Mouse (Mus musculus): ENCODE data around the gene Osm. TPM values are rescaled to one million over a fixed set of nuclear protein-coding genes. Genes with fewer than 3 reads are reported as not detected.

The Osm gene
- polyA plus RNA-seq, 1 experiment from 2014 or later: 0.33 TPM

- Histone ChIP-seq H3K4me2 (no peak overlapping the region), H3K9me3 (ENCODE audit: control insufficient read depth, low read length) (no peaks in the 10 kb centered on the region), H3K4me3 (ENCODE audit: low read depth, low read length) (no peak overlapping the region), H3K27ac (ENCODE audit: low read depth, low read length) (no peak overlapping the region), H3K4me1 (replicated peaks; ENCODE audit: control insufficient read depth, insufficient read depth, low read length) (no peaks in the 10 kb centered on the region), H3K9ac (ENCODE audit: low read depth, low read length) (no peak overlapping the region), H3K36me3 (ENCODE audit: control insufficient read depth, insufficient read depth, low read length) (no peaks in the 10 kb centered on the region), H3K27me3 (replicated peaks; ENCODE audit: control insufficient read depth, insufficient read depth, low read length) (no peaks in the 10 kb centered on the region)
- DNase-seq (ENCODE audit: low spot score) (no peak), ATAC-seq (replicated peaks; ENCODE audit: low FRiP score) (no peak)
- WGBS: 74% methylated on average over 8 of the region's 8 CpGs
Observed at GRCm38 (mm10) chr11:4196636-4197035, 39.6 kb upstream of the Osm start.

GRCm38 (mm10) chr11:4197691-4198090 lies 38.5 kb upstream of the Osm start:
- Histone ChIP-seq H3K9me3 (ENCODE audit: control insufficient read depth, low read length) (no peaks in the 10 kb centered on the region), H3K4me2 (no peak overlapping the region), H3K4me3 (ENCODE audit: low read depth, low read length) (no peak overlapping the region), H3K36me3 (ENCODE audit: control insufficient read depth, insufficient read depth, low read length) (no peaks in the 10 kb centered on the region), H3K9ac (ENCODE audit: low read depth, low read length) (no peak overlapping the region), H3K4me1 (replicated peaks; ENCODE audit: control insufficient read depth, insufficient read depth, low read length) (no peaks in the 10 kb centered on the region), H3K27me3 (replicated peaks; ENCODE audit: control insufficient read depth, insufficient read depth, low read length) (no peaks in the 10 kb centered on the region), H3K27ac (ENCODE audit: low read depth, low read length) (no peak overlapping the region)
- ATAC-seq (replicated peaks; ENCODE audit: low FRiP score) (no peak), DNase-seq (ENCODE audit: low spot score) (no peak)
- WGBS: 89% methylated on average over 1 of the region's 1 CpGs

- H3K4me2 ChIP-seq: no peak overlapping the region
- WGBS: 85% methylated on average over 11 of the region's 11 CpGs
- H3K4me3 ChIP-seq (ENCODE audit: low read depth, low read length): no peak overlapping the region
- no peak overlapping the region for H3K27ac ChIP-seq (ENCODE audit: low read depth, low read length)
- ATAC-seq (replicated peaks; ENCODE audit: low FRiP score) (no peak), DNase-seq (ENCODE audit: low spot score) (no peak)
- H3K36me3 ChIP-seq (ENCODE audit: control insufficient read depth, insufficient read depth, low read length): no peaks in the 10 kb centered on the region
- H3K4me1 ChIP-seq (replicated peaks; ENCODE audit: control insufficient read depth, insufficient read depth, low read length): peaks cover 7% of the 10 kb centered on the region
- H3K27me3 ChIP-seq (replicated peaks; ENCODE audit: control insufficient read depth, insufficient read depth, low read length): no peaks in the 10 kb centered on the region
- no peaks in the 10 kb centered on the region for H3K9me3 ChIP-seq (ENCODE audit: control insufficient read depth, low read length)
- H3K9ac ChIP-seq (ENCODE audit: low read depth, low read length): no peak overlapping the region
Observed at GRCm38 (mm10) chr11:4201981-4202700, 34.1 kb upstream of the Osm start.

- H3K4me1 ChIP-seq (replicated peaks; ENCODE audit: control insufficient read depth, insufficient read depth, low read length): peaks cover 7% of the 10 kb centered on the region
- H3K4me2 ChIP-seq: no peak overlapping the region
- ATAC-seq (replicated peaks; ENCODE audit: low FRiP score): no peak
- 0 out of 2 replicates have a peak overlapping the region, but pooled peaks have one; percentile 1 for H3K27ac ChIP-seq (ENCODE audit: low read depth, low read length)
- H3K27me3 ChIP-seq (replicated peaks; ENCODE audit: control insufficient read depth, insufficient read depth, low read length): no peaks in the 10 kb centered on the region
- H3K9me3 ChIP-seq (ENCODE audit: control insufficient read depth, low read length): no peaks in the 10 kb centered on the region
- WGBS: 58% methylated on average over 12 of the region's 12 CpGs
- no peaks in the 10 kb centered on the region for H3K36me3 ChIP-seq (ENCODE audit: control insufficient read depth, insufficient read depth, low read length)
- DNase-seq (ENCODE audit: low spot score): no peak
- no peak overlapping the region for H3K9ac ChIP-seq (ENCODE audit: low read depth, low read length)
- no peak overlapping the region for H3K4me3 ChIP-seq (ENCODE audit: low read depth, low read length)
Observed at GRCm38 (mm10) chr11:4202995-4203704, 33.1 kb upstream of the Osm start.

DNA sequence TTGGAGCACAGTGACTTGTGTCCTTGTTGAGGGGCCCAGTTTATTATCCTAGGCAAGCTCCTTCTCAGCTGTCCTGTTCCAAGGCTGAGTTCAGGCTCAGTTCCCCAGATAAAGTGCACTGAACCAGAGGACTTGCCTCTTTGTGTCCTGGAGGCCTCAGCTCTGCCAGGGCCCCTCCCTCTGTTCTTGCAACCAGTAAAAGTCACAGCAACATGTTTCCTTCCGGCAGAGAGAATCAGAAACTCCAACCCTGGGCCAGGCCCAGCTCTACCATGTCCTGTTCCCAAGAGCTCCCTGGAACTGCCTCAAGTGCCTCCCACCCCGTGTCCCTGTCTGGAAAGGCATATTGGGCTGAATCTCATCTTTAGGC lies 32.5 kb upstream of the Osm start:
- no peak overlapping the region for H3K4me3 ChIP-seq (ENCODE audit: low read depth, low read length)
- ATAC-seq (replicated peaks; ENCODE audit: low FRiP score): no peak
- no peak overlapping the region for H3K9ac ChIP-seq (ENCODE audit: low read depth, low read length)
- H3K27me3 ChIP-seq (replicated peaks; ENCODE audit: control insufficient read depth, insufficient read depth, low read length): no peaks in the 10 kb centered on the region
- no peak overlapping the region for H3K27ac ChIP-seq (ENCODE audit: low read depth, low read length)
- no peaks in the 10 kb centered on the region for H3K9me3 ChIP-seq (ENCODE audit: control insufficient read depth, low read length)
- peaks cover 7% of the 10 kb centered on the region for H3K4me1 ChIP-seq (replicated peaks; ENCODE audit: control insufficient read depth, insufficient read depth, low read length)
- no peaks in the 10 kb centered on the region for H3K36me3 ChIP-seq (ENCODE audit: control insufficient read depth, insufficient read depth, low read length)
- no peak for DNase-seq (ENCODE audit: low spot score)
- H3K4me2 ChIP-seq: no peak overlapping the region
- WGBS: 54% methylated on average over 2 of the region's 2 CpGs

GRCm38 (mm10) chr11:4205097-4205655 lies 31.0 kb upstream of the Osm start:
- 82% methylated on average over 5 of the region's 5 CpGs for WGBS
- H3K36me3 ChIP-seq (ENCODE audit: control insufficient read depth, insufficient read depth, low read length): no peaks in the 10 kb centered on the region
- H3K9me3 ChIP-seq (ENCODE audit: control insufficient read depth, low read length): no peaks in the 10 kb centered on the region

DNA sequence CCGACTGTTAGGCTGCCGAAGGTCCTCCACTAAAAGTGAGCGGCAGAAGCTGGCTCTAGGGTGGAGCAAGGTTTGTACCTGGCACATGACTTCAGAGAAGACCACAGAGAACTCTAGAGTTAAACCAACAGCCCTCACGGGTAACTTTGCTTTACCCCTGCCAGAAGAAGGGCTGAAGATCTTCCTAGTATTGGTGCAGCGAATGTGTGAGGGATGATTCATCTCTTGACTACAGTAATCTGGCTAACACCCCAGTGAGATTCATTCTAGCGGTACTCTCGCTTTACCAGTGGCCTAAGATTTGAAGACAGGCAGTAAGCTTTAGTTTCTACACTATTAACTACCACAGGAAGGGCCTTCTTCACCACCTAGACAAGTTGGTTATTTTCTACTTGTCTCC lies 30.3 kb upstream of the Osm start:
- no peaks in the 10 kb centered on the region for H3K36me3 ChIP-seq (ENCODE audit: control insufficient read depth, insufficient read depth, low read length)
- no peaks in the 10 kb centered on the region for H3K9me3 ChIP-seq (ENCODE audit: control insufficient read depth, low read length)
- H3K4me3 ChIP-seq (ENCODE audit: low read depth, low read length): no peak overlapping the region
- peaks cover 7% of the 10 kb centered on the region for H3K4me1 ChIP-seq (replicated peaks; ENCODE audit: control insufficient read depth, insufficient read depth, low read length)
- H3K9ac ChIP-seq (ENCODE audit: low read depth, low read length): no peak overlapping the region
- no peak overlapping the region for H3K4me2 ChIP-seq
- DNase-seq (ENCODE audit: low spot score) (no peak), ATAC-seq (replicated peaks; ENCODE audit: low FRiP score) (no peak)
- no peak overlapping the region for H3K27ac ChIP-seq (ENCODE audit: low read depth, low read length)
- H3K27me3 ChIP-seq (replicated peaks; ENCODE audit: control insufficient read depth, insufficient read depth, low read length): no peaks in the 10 kb centered on the region
- 87% methylated on average over 7 of the region's 7 CpGs for WGBS

More at GRCm38 (mm10) chr11:4205097-4205655, 31.0 kb upstream of the Osm start:
- ATAC-seq (replicated peaks; ENCODE audit: low FRiP score) (no peak), DNase-seq (ENCODE audit: low spot score) (no peak)
- Histone ChIP-seq H3K27ac (ENCODE audit: low read depth, low read length) (no peak overlapping the region), H3K9ac (ENCODE audit: low read depth, low read length) (no peak overlapping the region), H3K27me3 (replicated peaks; ENCODE audit: control insufficient read depth, insufficient read depth, low read length) (no peaks in the 10 kb centered on the region), H3K4me3 (ENCODE audit: low read depth, low read length) (no peak overlapping the region), H3K4me1 (replicated peaks; ENCODE audit: control insufficient read depth, insufficient read depth, low read length) (peaks cover 7% of the 10 kb centered on the region), H3K4me2 (no peak overlapping the region)

GRCm38 (mm10) chr11:4206563-4206962 lies 29.7 kb upstream of the Osm start:
- no peak overlapping the region for H3K27ac ChIP-seq (ENCODE audit: low read depth, low read length)
- H3K4me2 ChIP-seq: no peak overlapping the region
- DNase-seq (ENCODE audit: low spot score) (no peak), ATAC-seq (replicated peaks; ENCODE audit: low FRiP score) (no peak)
- no peaks in the 10 kb centered on the region for H3K27me3 ChIP-seq (replicated peaks; ENCODE audit: control insufficient read depth, insufficient read depth, low read length)
- no peaks in the 10 kb centered on the region for H3K36me3 ChIP-seq (ENCODE audit: control insufficient read depth, insufficient read depth, low read length)
- H3K9me3 ChIP-seq (ENCODE audit: control insufficient read depth, low read length): no peaks in the 10 kb centered on the region
- H3K4me1 ChIP-seq (replicated peaks; ENCODE audit: control insufficient read depth, insufficient read depth, low read length): peaks cover 7% of the 10 kb centered on the region
- whole genome bisulfite sequencing: 45% methylated on average over 6 of the region's 6 CpGs
- H3K9ac ChIP-seq (ENCODE audit: low read depth, low read length): no peak overlapping the region
- H3K4me3 ChIP-seq (ENCODE audit: low read depth, low read length): no peak overlapping the region
